Mouse (Mus musculus) limb, embryonic 12.5 days (tissue): ENCODE measurements around the gene Nap1l5. TPM values are rescaled to one million over a fixed set of nuclear protein-coding genes. Genes with fewer than 3 reads are reported as not detected.

Experiments used
- ATAC-seq: fragments of 200-750 bp; cut with Nextera tagmentation; 2 replicates; pipeline ENCODE4 v1.8.0; 2017; ENCODE audit warnings: low read depth, moderate TSS enrichment; ENCODE audit not compliant: insufficient number of reproducible peaks, insufficient read depth, low FRiP score, low TSS enrichment
- H3K27ac ChIP-seq: fragments of 300-500 bp; sonication (generic); 2 replicates; pipeline ENCODE4 v1.5.1; 2016; ENCODE audit warnings: mild to moderate bottlenecking, moderate library complexity
- H3K27me3 ChIP-seq: fragments of 300-500 bp; sonication (generic); 2 replicates; pipeline ENCODE4 v1.6.1; 2016; ENCODE audit warnings: mild to moderate bottlenecking, moderate library complexity
- H3K36me3 ChIP-seq: fragments of 300-500 bp; sonication (generic); 2 replicates; pipeline ENCODE4 v1.6.1; 2016; ENCODE audit warnings: mild to moderate bottlenecking, moderate library complexity
- H3K4me1 ChIP-seq: fragments of 300-500 bp; sonication (generic); replicated peaks from 2 replicates; pipeline ENCODE4 v1.6.1; 2016
- H3K4me2 ChIP-seq: fragments of 300-500 bp; sonication (generic); 2 replicates; pipeline ENCODE4 v1.6.1; 2016; ENCODE audit warnings: mild to moderate bottlenecking, moderate library complexity
- H3K4me3 ChIP-seq: fragments of 300-500 bp; sonication (generic); replicated peaks from 2 replicates; pipeline ENCODE4 v1.5.1; 2016; ENCODE audit warnings: mild to moderate bottlenecking
- H3K9ac ChIP-seq: fragments of 300-500 bp; sonication (generic); replicated peaks from 2 replicates; pipeline ENCODE4 v1.6.1; 2016; ENCODE audit warnings: mild to moderate bottlenecking, moderate library complexity
- H3K9me3 ChIP-seq: fragments of 300-500 bp; sonication (generic); 2 replicates; pipeline ENCODE4 v1.6.1; 2016; ENCODE audit warnings: mild to moderate bottlenecking, moderate library complexity
- WGBS: fragments of 180-500 bp; shearing (Covaris S2); methylation state at CpG from one replicate; pipeline ENCODE4 v1.1.7; 2016; 5-methylcytosine and 5-hydroxymethylcytosine counted together
- polyA plus RNA-seq: library from polyadenylated mRNA; unstranded; fragments of >200 nt; fragmentation: Nextera tagmentation; extraction: Ambion mirVana; gene quantifications from 2 replicates; pipeline ENCODE4 v1.2.1, GENCODE M21; 2016

Gene Nap1l5
- polyA plus RNA-seq: 2.5 and 3.4 TPM in 2 replicates

DNA sequence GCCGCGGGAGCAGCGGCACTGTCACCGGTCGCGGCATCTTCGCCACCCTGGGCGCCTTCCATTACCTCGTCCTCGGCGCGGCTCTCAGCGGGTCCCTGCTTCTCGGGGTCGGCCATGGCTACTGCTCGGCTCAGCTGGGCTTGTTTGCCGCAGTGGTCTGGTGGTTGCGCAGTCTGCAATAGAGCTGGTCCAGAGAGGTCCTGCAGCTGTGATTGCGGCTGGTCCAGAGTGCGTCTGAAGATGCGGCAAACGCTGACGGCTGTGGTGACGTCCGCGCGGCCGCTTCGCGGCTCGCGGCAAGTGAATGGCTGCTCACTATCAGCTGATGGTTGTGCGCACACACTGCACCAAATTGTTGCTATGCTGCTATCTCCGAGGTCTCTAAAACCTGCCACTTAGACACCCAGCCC lies at the start of gene Nap1l5:
Gene Nap1l5 (minus strand): TSS at position 225 of the 410 bp plus-strand sequence.
- WGBS: 43% methylated on average over 34 of the region's 34 CpGs
- H3K9me3 ChIP-seq: peaks cover 16% of the 10 kb centered on the region
- H3K4me1 ChIP-seq: peaks cover 9% of the 10 kb centered on the region
- H3K4me3 ChIP-seq: peak within 1 kb of the TSS; percentile 44
- peak within 1 kb of the TSS; percentile 71 for H3K4me2 ChIP-seq
- peak; percentile 63 for ATAC-seq
- peaks cover 10% of the 10 kb centered on the region for H3K36me3 ChIP-seq
- peak within 1 kb of the TSS; percentile 37 for H3K9ac ChIP-seq
- peaks cover 6% of the 10 kb centered on the region; the same call in 1 of the 2 replicates for H3K27me3 ChIP-seq
- H3K27ac ChIP-seq: no peak within 1 kb of the TSS

DNA sequence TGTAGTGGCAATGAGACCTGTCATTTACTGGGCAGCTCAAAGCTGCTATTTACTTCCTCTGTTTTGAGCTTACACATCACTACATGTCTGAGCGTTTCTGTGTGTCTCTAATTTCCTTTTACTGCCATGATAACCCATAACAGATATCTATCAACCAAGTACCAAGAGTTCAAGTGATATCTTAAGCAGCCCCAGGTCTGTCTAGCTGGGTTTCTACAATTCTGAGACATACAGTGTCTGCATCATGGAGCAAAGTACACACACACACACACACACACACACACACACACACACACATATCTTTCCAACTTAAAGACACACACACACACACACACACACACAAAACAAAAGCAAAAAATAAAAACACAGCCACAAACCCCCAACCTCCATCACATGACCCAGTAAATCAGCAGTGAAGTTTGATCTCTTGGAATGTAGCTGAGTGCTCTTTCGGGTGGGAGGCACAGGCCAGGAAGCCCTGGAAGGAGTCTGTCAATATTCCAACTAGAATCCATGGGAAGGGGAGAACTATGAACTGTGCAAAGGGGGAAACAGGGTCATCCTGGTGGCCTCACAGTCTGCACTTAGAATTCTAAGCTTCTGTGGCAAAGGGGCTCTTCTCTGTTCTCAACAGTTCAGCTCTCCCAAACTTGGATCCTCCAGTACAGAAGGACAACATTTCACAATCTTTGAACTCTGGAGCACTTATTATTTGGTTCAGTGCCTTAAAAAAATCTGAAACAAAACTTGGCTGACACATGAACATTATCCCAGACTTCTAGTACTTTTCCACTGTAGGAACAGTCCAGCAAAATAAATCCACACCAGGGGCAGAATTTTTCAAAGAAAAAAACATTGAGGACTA lies 44.5 kb upstream of the Nap1l5 start:
- WGBS: 56% methylated on average over 2 of the region's 2 CpGs
- no peaks in the 10 kb centered on the region for H3K36me3 ChIP-seq
- no peak overlapping the region for H3K4me2 ChIP-seq
- no peak overlapping the region for H3K9ac ChIP-seq
- no peak for ATAC-seq
- no peaks in the 10 kb centered on the region for H3K9me3 ChIP-seq
- no peaks in the 10 kb centered on the region for H3K27me3 ChIP-seq
- no peak overlapping the region for H3K27ac ChIP-seq
- no peak overlapping the region for H3K4me3 ChIP-seq
- H3K4me1 ChIP-seq: no peaks in the 10 kb centered on the region

DNA sequence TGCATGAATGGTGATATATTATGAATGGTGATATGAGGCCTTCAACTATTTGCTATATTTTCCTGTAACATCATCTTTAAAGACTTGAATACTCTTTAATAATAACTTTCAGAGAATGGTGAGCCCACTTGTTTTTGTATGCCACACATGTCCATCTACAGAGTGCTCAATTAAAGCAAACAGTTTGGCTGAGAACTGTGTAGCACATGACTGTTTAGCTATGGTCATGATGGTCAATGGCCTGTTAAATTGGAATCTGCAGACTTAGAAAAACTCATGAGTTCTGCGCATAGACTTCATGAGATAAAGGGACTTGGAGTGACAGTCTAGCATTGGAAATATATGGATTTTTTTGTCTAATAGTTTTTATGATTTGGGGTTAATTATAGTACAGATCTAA lies 43.5 kb upstream of the Nap1l5 start:
- Histone ChIP-seq H3K4me1 (no peaks in the 10 kb centered on the region), H3K4me2 (no peak overlapping the region), H3K27ac (no peak overlapping the region), H3K9ac (no peak overlapping the region), H3K36me3 (no peaks in the 10 kb centered on the region), H3K27me3 (no peaks in the 10 kb centered on the region), H3K4me3 (no peak overlapping the region), H3K9me3 (no peaks in the 10 kb centered on the region)
- no peak for ATAC-seq
- WGBS: 92% methylated on average over 1 of the region's 1 CpGs

DNA sequence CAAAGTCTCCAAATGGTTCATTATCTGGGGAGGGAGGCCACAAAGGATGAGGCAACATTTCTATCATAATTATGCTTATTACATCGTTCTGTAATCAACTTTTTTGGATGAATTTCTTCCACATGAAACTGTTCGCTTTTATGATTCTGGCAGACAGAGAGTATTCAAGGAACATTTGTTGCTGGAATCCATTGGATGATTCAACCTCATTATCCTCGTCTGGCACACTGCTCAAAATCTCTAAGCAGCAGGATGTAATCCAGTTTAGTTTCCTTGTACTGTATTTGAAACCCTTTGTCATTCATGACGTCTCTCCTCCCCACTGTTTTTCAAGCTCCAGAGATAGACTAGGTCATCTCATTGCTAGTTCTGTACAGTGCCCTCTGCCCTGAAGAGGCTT lies 40.0 kb upstream of the Nap1l5 start:
- Histone ChIP-seq H3K4me3 (no peak overlapping the region), H3K27me3 (no peaks in the 10 kb centered on the region), H3K4me2 (no peak overlapping the region), H3K9me3 (no peaks in the 10 kb centered on the region), H3K4me1 (no peaks in the 10 kb centered on the region), H3K9ac (no peak overlapping the region), H3K36me3 (no peaks in the 10 kb centered on the region), H3K27ac (no peak overlapping the region)
- no peak for ATAC-seq
- WGBS: 83% methylated on average over 4 of the region's 4 CpGs

DNA sequence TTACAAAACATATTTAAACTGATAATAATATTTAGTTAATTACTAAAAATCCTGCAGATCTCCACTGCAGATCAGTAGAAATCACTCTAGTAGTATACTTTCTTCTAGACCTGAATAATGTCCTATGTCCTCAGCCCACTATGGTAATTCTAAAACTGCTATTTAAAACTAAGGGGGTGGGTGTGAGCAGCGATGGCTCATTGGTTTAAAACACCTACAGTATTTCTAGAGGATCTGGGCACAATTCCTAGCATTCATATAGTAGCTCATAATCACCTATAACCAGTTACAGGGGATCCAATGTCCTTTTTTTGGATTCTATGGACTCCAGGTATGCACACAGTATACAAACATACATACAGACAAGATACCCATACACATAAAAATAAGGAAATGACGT lies 39.4 kb upstream of the Nap1l5 start:
- no peaks in the 10 kb centered on the region for H3K9me3 ChIP-seq
- H3K27me3 ChIP-seq: no peaks in the 10 kb centered on the region
- H3K9ac ChIP-seq: no peak overlapping the region
- H3K4me1 ChIP-seq: no peaks in the 10 kb centered on the region
- no peak for ATAC-seq
- 66% methylated on average over 2 of the region's 2 CpGs for WGBS
- H3K4me3 ChIP-seq: no peak overlapping the region
- H3K27ac ChIP-seq: no peak overlapping the region
- H3K4me2 ChIP-seq: no peak overlapping the region
- no peaks in the 10 kb centered on the region for H3K36me3 ChIP-seq

DNA sequence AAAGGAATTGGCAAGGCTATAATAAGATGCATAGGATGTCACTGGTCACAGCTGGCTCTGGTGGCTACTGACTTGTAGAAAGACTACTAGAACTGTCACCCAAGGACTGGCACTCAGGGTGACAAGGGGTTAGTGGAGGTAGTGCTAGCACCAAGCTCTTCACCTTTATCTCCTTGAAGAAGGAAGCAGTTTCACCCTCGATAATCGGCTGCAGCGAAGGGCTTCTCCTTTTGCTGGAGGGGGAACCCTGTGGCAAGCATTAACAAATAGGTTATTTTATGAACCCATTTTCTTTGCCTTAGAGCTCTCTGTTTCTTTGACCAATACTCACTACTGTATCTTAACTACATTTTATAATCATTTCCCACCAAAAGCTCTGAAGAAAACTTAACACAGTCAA lies 37.1 kb upstream of the Nap1l5 start:
- no peak overlapping the region for H3K4me3 ChIP-seq
- 89% methylated on average over 3 of the region's 3 CpGs for WGBS
- H3K27ac ChIP-seq: no peak overlapping the region
- ATAC-seq: no peak
- no peaks in the 10 kb centered on the region for H3K9me3 ChIP-seq
- H3K4me2 ChIP-seq: no peak overlapping the region
- no peaks in the 10 kb centered on the region for H3K36me3 ChIP-seq
- no peak overlapping the region for H3K9ac ChIP-seq
- H3K4me1 ChIP-seq: no peaks in the 10 kb centered on the region
- H3K27me3 ChIP-seq: no peaks in the 10 kb centered on the region

DNA sequence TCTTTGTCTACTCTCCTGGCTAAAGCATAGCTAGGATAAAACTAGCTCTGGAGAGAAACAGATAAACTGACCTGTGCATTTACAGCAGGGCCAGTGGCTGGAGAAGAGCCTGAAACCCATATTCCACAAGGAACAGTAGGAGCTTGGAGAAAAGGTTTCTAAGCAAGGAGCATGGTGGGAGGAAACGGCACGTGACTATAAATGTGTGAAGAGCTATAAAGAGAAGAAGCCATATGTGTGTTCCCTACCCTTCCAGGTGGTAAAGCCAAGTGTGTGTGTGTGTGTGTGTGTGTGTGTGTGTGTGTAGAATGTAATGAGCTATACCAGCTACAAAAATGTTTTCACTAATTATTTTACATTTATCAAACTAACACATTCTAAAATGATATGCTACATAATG lies 35.4 kb upstream of the Nap1l5 start:
- no peaks in the 10 kb centered on the region for H3K27me3 ChIP-seq
- WGBS: 83% methylated on average over 2 of the region's 2 CpGs
- no peak overlapping the region for H3K27ac ChIP-seq
- no peaks in the 10 kb centered on the region for H3K4me1 ChIP-seq
- ATAC-seq: no peak
- H3K9ac ChIP-seq: no peak overlapping the region
- H3K9me3 ChIP-seq: no peaks in the 10 kb centered on the region
- H3K4me3 ChIP-seq: no peak overlapping the region
- no peak overlapping the region for H3K4me2 ChIP-seq
- H3K36me3 ChIP-seq: no peaks in the 10 kb centered on the region

DNA sequence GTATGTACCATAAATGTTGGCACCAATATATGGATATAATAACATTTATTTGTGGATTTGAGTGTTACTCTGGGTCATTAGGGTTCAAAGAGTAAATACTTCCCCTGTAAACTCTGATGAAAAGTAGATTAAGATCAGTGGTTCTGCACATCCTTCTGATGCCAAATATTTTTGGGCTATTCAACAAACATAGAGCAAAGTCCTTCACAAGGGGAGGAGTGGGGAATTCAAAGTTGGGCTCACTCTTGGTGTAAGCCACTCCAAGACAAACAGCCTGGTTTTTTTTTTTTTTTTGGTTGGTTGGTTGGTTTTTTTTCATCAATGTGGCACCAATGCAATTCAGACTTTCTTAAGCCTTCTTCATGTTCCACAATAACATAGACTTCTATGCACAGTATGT lies 30.9 kb upstream of the Nap1l5 start:
- no peaks in the 10 kb centered on the region for H3K27me3 ChIP-seq
- H3K27ac ChIP-seq: no peak overlapping the region
- no peaks in the 10 kb centered on the region for H3K36me3 ChIP-seq
- no peak overlapping the region for H3K4me2 ChIP-seq
- H3K9ac ChIP-seq: no peak overlapping the region
- no peak overlapping the region for H3K4me3 ChIP-seq
- no peak for ATAC-seq
- H3K4me1 ChIP-seq: peaks cover 5% of the 10 kb centered on the region
- H3K9me3 ChIP-seq: no peaks in the 10 kb centered on the region

DNA sequence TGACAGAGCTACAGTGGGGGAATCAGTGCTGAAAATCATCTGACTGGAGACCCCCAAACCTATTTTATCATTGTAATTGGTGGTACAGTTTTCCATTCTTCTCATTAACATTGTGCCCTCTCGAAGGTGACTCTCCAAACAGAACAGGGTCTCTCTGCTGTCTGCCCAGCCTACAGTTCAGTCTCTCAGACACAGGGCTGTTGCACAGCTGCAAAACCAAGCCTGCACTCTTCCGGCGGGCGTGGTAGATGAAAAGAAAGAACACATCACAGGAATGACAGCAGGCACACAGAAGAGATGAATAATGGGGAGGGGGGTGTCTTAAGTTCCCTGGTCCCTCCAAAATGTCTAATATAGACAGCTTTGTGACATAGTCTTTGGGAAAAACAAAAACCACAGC lies 27.3 kb upstream of the Nap1l5 start:
- WGBS: 60% methylated on average over 4 of the region's 4 CpGs
- no peak overlapping the region for H3K4me2 ChIP-seq
- H3K4me3 ChIP-seq: no peak overlapping the region
- H3K27ac ChIP-seq: no peak overlapping the region
- no peak overlapping the region for H3K9ac ChIP-seq
- no peaks in the 10 kb centered on the region for H3K36me3 ChIP-seq
- H3K9me3 ChIP-seq: no peaks in the 10 kb centered on the region
- H3K27me3 ChIP-seq: no peaks in the 10 kb centered on the region
- H3K4me1 ChIP-seq: peaks cover 7% of the 10 kb centered on the region
- ATAC-seq: no peak

DNA sequence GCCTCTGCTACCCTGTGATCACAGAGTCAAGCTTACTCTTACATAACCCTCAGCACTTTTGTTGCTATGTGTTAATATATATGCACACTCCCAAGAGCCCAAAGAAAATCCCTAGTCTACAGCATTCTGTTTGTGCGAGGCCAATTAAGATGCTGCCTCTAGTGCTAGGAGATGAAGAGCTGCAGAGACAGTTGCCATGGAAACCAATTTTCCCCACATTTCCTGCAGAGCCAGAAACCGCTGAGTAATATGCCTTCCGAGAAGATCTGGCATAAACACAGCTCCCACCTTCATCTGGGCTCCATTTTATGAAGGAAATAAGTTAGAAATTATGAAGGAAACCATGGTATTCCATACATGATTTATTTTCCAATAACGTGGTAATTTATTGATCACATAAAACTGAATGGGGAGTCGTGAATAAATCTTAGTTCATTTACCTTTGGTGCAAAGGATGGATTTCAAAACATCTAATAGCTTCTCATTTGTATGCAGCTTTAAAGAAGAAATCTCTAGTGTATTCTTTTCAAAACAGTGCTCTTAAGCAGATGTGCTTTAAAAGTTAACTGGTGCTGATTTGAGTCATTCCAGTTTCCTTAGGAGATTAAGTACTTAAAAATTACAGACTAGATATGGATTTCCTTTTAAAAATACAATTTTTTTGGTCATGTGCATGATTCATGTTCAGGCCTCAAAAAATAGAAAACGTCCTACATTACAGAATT lies 26.5 kb upstream of the Nap1l5 start:
- H3K27me3 ChIP-seq: no peaks in the 10 kb centered on the region
- H3K4me1 ChIP-seq: peaks cover 7% of the 10 kb centered on the region
- H3K9ac ChIP-seq: no peak overlapping the region
- H3K27ac ChIP-seq: no peak overlapping the region
- H3K4me3 ChIP-seq: no peak overlapping the region
- no peaks in the 10 kb centered on the region for H3K36me3 ChIP-seq
- H3K4me2 ChIP-seq: no peak overlapping the region
- ATAC-seq: peak; percentile 52; the same call in 1 of the 2 replicates
- H3K9me3 ChIP-seq: no peaks in the 10 kb centered on the region
- WGBS: 30% methylated on average over 6 of the region's 6 CpGs

DNA sequence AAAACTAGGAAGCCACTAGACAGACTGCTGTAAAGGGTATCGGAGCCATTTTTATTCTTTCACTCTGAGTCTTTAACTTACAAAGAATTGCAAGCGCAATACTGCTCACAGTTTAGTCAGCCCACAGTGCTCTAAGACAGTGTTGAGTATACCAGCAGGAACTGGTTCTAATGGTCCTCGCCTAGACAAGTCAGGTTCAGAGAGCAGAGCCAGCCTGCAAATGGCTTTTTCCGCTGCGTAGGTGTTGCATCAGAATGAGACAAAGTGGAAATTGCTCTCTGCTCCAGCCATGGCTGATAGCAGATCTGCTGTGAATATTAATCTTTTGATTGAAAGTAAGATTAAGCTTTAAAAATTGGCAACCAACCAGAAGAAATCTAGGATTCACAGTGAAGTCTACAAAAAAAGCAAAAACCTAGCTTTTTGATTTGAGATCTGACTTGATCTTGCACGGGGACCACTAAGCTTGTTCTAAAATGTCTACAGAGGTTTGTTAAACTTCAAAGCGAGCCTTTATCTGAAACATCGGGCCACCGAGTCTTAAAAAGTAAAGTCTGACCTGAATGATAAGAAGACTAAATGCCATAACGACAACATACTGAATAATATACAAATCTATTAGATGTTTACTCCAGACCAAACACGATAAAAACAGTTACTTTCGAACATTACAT lies 25.8 kb upstream of the Nap1l5 start:
- Histone ChIP-seq H3K27me3 (no peaks in the 10 kb centered on the region), H3K36me3 (no peaks in the 10 kb centered on the region), H3K4me3 (no peak overlapping the region), H3K4me2 (no peak overlapping the region), H3K9me3 (no peaks in the 10 kb centered on the region), H3K4me1 (peaks cover 7% of the 10 kb centered on the region), H3K27ac (no peak overlapping the region), H3K9ac (no peak overlapping the region)
- peak; percentile 50; the same call in 1 of the 2 replicates for ATAC-seq
- WGBS: 82% methylated on average over 12 of the region's 12 CpGs
